Mouse (Mus musculus): Measurements from ENCODE around the gene Slc11a1. TPM values are rescaled to one million over a fixed set of nuclear protein-coding genes. Genes with fewer than 3 reads are reported as not detected.

Gene Slc11a1
- 4.1 and 4.3 TPM in 2 replicates for polyA plus RNA-seq (2012; rRNA removed)

DNA sequence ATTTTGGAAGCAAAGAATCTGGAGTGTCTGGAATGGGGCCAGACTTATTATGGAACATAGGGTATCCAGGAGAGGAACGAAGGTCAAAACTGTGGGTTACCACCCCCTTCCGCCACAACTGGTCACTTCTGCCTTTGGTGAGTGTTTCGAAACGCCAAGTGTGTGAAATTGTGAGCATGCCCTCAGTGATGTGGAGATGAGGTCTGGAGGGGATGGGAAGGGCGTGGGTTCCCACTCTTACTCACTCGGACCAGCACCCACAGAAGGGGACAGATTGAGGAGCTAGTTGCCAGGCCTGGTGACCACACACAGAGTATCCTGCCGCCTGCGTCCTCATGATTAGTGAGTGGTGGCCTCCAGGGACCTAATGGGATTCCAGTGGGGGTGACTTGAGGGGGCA lies at the start of gene Slc11a1:
TSS of gene Slc11a1 (plus strand) at position 216 of the 400 bp plus-strand sequence.

DNA sequence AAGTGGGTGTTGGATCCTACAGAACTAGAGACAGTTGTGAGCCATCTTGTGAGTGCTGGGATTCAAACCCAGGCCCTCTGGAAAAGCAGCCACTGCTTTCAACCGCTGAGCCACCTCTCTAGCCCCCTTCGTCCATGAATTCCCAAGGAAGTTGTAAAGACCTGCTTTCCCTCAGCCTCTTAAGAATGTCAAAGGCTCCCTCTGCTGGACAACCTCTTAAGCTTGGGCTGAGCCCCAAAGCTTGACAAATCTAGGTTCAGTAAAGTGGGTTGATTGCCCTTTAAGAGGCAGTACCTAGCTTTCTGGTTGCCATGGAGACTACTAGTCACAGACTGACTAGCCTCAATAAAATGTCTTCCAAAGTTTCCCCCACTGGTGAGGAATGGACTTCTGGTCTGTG lies 13.2 kb upstream of the Slc11a1 start, which contains the start of gene Catip:
TSS of gene Catip (plus strand) at position 297 of the 400 bp plus-strand sequence.

DNA sequence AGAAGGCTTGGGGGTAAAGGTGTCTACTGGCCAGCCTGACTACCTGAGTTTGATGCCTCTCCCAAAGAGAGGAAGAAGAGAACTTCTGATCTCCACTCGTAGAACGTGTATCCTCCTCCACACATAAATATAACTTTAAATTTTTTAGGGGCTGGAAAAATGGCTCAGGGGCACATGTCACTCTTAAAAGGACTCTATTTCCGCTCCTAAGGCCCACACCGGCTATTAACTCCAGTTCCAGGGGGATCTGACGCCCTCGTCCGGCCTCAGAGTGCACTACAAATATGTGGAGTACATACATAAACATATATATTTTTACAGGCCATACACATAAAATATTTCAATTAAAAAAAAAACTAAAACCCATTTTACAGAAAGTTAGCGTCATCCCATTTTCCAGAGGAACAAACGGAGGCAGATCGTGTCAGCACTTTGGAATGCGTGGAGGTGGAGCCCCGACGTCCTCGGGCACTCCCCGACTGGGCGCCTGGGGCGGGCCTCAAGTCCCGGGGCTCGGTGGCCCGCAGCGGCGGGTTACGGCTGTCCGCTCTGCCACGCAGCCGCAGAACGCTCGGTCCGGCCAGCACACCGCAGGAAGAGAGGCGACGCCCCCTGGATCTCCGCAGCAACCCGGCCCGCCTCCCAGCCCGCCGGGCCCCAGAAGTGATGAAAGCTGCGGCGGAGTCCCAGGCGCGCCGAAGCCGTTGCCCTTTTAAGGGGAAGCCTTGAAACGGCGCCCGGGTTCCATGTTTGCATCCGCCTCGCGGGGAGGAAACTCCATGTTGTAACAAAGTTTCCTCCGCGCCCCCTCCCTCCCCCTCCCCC lies 16.1 kb downstream of the Slc11a1 start, which contains the start of gene Ctdsp1:
TSS of gene Ctdsp1 (plus strand) at position 586 of the 825 bp plus-strand sequence.

DNA sequence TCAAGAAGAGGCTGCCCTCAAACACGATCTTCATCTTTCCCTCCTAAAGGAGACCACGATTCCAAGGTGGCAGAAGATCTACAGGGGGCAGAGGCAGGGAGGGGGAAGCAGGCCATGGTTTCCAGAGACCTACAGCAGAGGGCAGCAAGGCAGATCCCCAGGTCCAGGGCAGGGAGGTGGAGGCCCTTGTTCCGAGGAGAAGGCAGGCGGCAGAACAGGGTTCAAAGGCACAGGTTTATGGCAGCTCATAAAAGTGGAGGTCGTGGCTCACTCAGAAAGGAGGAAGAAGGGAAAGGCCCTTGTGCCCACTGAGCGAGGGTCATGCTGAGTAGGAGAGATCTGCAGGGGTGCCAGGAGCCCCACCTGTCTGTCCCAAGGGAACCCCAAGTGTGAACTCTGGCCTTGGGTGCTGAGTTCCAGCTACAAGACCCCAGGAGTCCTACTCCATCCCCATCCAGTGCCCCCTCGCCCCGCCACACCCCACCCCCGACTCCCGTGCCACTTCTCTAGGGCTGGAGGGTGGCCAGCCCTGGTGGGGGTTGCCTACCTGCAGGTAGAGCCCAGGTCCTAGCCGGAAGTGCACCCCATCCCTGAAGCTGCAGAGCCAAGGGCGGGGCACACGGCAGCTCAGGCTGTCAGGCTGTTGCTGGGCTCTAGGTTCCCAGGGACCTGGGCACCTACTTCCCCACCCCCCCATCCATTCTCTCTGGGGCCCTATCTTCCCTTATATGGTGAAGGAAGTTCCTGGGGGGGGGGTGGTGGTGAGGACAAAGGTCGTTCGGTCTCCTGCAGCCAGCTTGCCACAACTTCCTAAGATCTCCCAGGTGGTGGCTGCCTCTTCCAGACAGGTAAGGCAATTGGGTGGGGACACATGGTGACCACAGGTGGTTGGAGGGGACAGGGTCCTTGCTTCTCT lies 33.9 kb downstream of the Slc11a1 start, which contains the start of gene Vil1:
TSS of gene Vil1 (plus strand) at position 788 of the 916 bp plus-strand sequence.

Other genes starting within 250 kb of the Slc11a1 start
- 0.65 and 0.75 TPM in 2 replicates for gene Rufy4, start 249.7 kb upstream of the Slc11a1 start, polyA plus RNA-seq (2012; rRNA removed)
- gene Cxcr2, start 221.2 kb upstream of the Slc11a1 start, polyA plus RNA-seq (2012; rRNA removed) = 0.09 and 0.10 TPM in 2 replicates
- gene Cxcr1, start 180.6 kb upstream of the Slc11a1 start, polyA plus RNA-seq (2012; rRNA removed) = not detected in 2 replicates
- gene Arpc2, start 139.1 kb upstream of the Slc11a1 start, polyA plus RNA-seq (2012; rRNA removed) = 200 and 212 TPM in 2 replicates
- 0.05 and 0.06 TPM in 2 replicates for gene Gpbar1, start 96.6 kb upstream of the Slc11a1 start, polyA plus RNA-seq (2012; rRNA removed)
- 170 and 189 TPM in 2 replicates for gene Aamp, start 90.5 kb upstream of the Slc11a1 start, polyA plus RNA-seq (2012; rRNA removed)
- gene Pnkd, start 90.3 kb upstream of the Slc11a1 start, polyA plus RNA-seq (2012; rRNA removed) = 64.7 and 71.0 TPM in 2 replicates
- gene Tmbim1, start 69.6 kb upstream of the Slc11a1 start, polyA plus RNA-seq (2012; rRNA removed) = 5.7 and 12.6 TPM in 2 replicates
- 2.4 and 2.7 TPM in 2 replicates for gene Catip, start 13.1 kb upstream of the Slc11a1 start, polyA plus RNA-seq (2012; rRNA removed)
- 40.5 and 53.6 TPM in 2 replicates for gene Ctdsp1, start 16.3 kb downstream of the Slc11a1 start, polyA plus RNA-seq (2012; rRNA removed)
- 0.05 and 0.06 TPM in 2 replicates for gene Vil1, start 34.2 kb downstream of the Slc11a1 start, polyA plus RNA-seq (2012; rRNA removed)
- 50.3 and 54.8 TPM in 2 replicates for gene Cnot9, start 130.9 kb downstream of the Slc11a1 start, polyA plus RNA-seq (2012; rRNA removed)
- gene Plcd4, start 167.7 kb downstream of the Slc11a1 start, polyA plus RNA-seq (2012; rRNA removed) = 2.6 and 3.4 TPM in 2 replicates
- 11.9 and 12.6 TPM in 2 replicates for gene Usp37, start 169.1 kb downstream of the Slc11a1 start, polyA plus RNA-seq (2012; rRNA removed)
- 21.8 and 22.3 TPM in 2 replicates for gene Zfp142, start 213.1 kb downstream of the Slc11a1 start, polyA plus RNA-seq (2012; rRNA removed)
- gene Bcs1l, start 213.1 kb downstream of the Slc11a1 start, polyA plus RNA-seq (2012; rRNA removed) = 27.5 and 28.9 TPM in 2 replicates
- gene Rnf25, start 226.2 kb downstream of the Slc11a1 start, polyA plus RNA-seq (2012; rRNA removed) = 148 and 159 TPM in 2 replicates
- 23.1 TPM in 2 replicates for gene Stk36, start 226.2 kb downstream of the Slc11a1 start, polyA plus RNA-seq (2012; rRNA removed)